Mouse (Mus musculus) forebrain, embryonic 11.5 days (tissue): Measurements from ENCODE around the gene Ltb. TPM values are rescaled to one million over a fixed set of nuclear protein-coding genes. Genes with fewer than 3 reads are reported as not detected.

Experiments
- ATAC-seq: fragments of 200-750 bp; cut with Nextera tagmentation; replicated peaks from 2 replicates; pipeline ENCODE4 v1.8.0; 2017; ENCODE audit warnings: moderate TSS enrichment; ENCODE audit not compliant: low FRiP score
- DNase-seq: peaks from one replicate; pipeline ENCODE4 v3.0.0-alpha.2; 2017; ENCODE audit warnings: low spot score
- H3K27ac ChIP-seq: fragments of 300-500 bp; sonication (generic); 2 replicates; pipeline ENCODE4 v1.5.1; 2014; ENCODE audit warnings: low read depth, low read length
- H3K27me3 ChIP-seq: fragments of 300-500 bp; sonication (generic); 2 replicates; pipeline ENCODE4 v1.6.1; 2014; ENCODE audit warnings: mild to moderate bottlenecking, low read length, mixed read lengths; ENCODE audit not compliant: control insufficient read depth, insufficient read depth
- H3K36me3 ChIP-seq: fragments of 300-500 bp; sonication (generic); 2 replicates; pipeline ENCODE4 v1.6.1; 2014; ENCODE audit warnings: mild to moderate bottlenecking, low read length, moderate library complexity, mixed read lengths; ENCODE audit not compliant: control insufficient read depth, insufficient read depth
- H3K4me1 ChIP-seq: fragments of 300-500 bp; sonication (generic); replicated peaks from 2 replicates; pipeline ENCODE4 v1.6.1; 2014; ENCODE audit warnings: low read length, mixed read lengths; ENCODE audit not compliant: control insufficient read depth, insufficient read depth
- H3K4me2 ChIP-seq: fragments of 300-500 bp; sonication (generic); 2 replicates; pipeline ENCODE4 v1.6.1; 2014; ENCODE audit warnings: low read depth, mild to moderate bottlenecking, low read length, moderate library complexity, mixed read lengths; ENCODE audit not compliant: severe bottlenecking
- H3K4me3 ChIP-seq: fragments of 300-500 bp; sonication (generic); 2 replicates; pipeline ENCODE4 v1.5.1; 2014; ENCODE audit warnings: low read depth, low read length
- H3K9ac ChIP-seq: fragments of 300-500 bp; sonication (generic); 2 replicates; pipeline ENCODE4 v1.6.1; 2014; ENCODE audit warnings: low read length
- H3K9me3 ChIP-seq: fragments of 300-500 bp; sonication (generic); 2 replicates; pipeline ENCODE4 v1.6.1; 2016; ENCODE audit warnings: low read length, mixed read lengths; ENCODE audit not compliant: control insufficient read depth
- WGBS: fragments of 180-500 bp; shearing (Covaris S2); extraction: QIAGEN DNeasy Blood & Tissue Kit; methylation state at CpG from one replicate; pipeline ENCODE4 v1.1.7; 2014; 5-methylcytosine and 5-hydroxymethylcytosine counted together
- polyA plus RNA-seq: library from polyadenylated mRNA; unstranded; fragments of >200 nt; fragmentation: Nextera tagmentation; extraction: Ambion mirVana; gene quantifications from 2 replicates; pipeline ENCODE4 v1.2.1, GENCODE M21; 2014

Gene Ltb
- polyA plus RNA-seq, 1 experiment from 2014 or later, result 0.17 TPM

GRCm38 (mm10) chr17:35168541-35169207 lies 25.6 kb upstream of the Ltb start:
- Histone ChIP-seq H3K27me3 (no peaks in the 10 kb centered on the region), H3K9ac (no peak overlapping the region), H3K36me3 (no peaks in the 10 kb centered on the region), H3K9me3 (no peaks in the 10 kb centered on the region), H3K27ac (no peak overlapping the region), H3K4me3 (no peak overlapping the region), H3K4me2 (no peak overlapping the region), H3K4me1 (peaks cover 3% of the 10 kb centered on the region; the same call in 1 of the 2 replicates)
- ATAC-seq (no peak), DNase-seq (no peak)
- 20% methylated on average over 4 of the region's 4 CpGs for WGBS

- no peak overlapping the region for H3K4me3 ChIP-seq
- WGBS, result 77% methylated on average over 11 of the region's 11 CpGs
- no peaks in the 10 kb centered on the region for H3K36me3 ChIP-seq
- no peaks in the 10 kb centered on the region for H3K4me1 ChIP-seq
- ATAC-seq (no peak), DNase-seq (no peak)
- no peak overlapping the region for H3K4me2 ChIP-seq
- H3K9me3 ChIP-seq, result no peaks in the 10 kb centered on the region
- no peak overlapping the region for H3K27ac ChIP-seq
- H3K27me3 ChIP-seq, result no peaks in the 10 kb centered on the region
- no peak overlapping the region for H3K9ac ChIP-seq
Observed at GRCm38 (mm10) chr17:35172445-35173234, 21.6 kb upstream of the Ltb start.

GRCm38 (mm10) chr17:35173329-35173728 lies 20.9 kb upstream of the Ltb start:
- Histone ChIP-seq H3K4me2 (no peak overlapping the region), H3K27ac (no peak overlapping the region), H3K9ac (no peak overlapping the region), H3K36me3 (no peaks in the 10 kb centered on the region), H3K27me3 (no peaks in the 10 kb centered on the region), H3K4me1 (no peaks in the 10 kb centered on the region), H3K4me3 (no peak overlapping the region), H3K9me3 (no peaks in the 10 kb centered on the region)
- no peak for ATAC-seq
- no peak for DNase-seq
- WGBS, result 81% methylated on average over 3 of the region's 3 CpGs

- no peak for DNase-seq
- H3K4me3 ChIP-seq, result no peak overlapping the region
- 81% methylated on average over 8 of the region's 8 CpGs for WGBS
- H3K36me3 ChIP-seq, result no peaks in the 10 kb centered on the region
- no peak overlapping the region for H3K27ac ChIP-seq
- no peak overlapping the region for H3K9ac ChIP-seq
- no peak overlapping the region for H3K4me2 ChIP-seq
- ATAC-seq, result no peak
- no peaks in the 10 kb centered on the region for H3K27me3 ChIP-seq
- H3K4me1 ChIP-seq, result no peaks in the 10 kb centered on the region
- no peaks in the 10 kb centered on the region for H3K9me3 ChIP-seq
Observed at GRCm38 (mm10) chr17:35174201-35174977, 19.9 kb upstream of the Ltb start.

GRCm38 (mm10) chr17:35175382-35175781 lies 18.9 kb upstream of the Ltb start:
- Histone ChIP-seq H3K36me3 (no peaks in the 10 kb centered on the region), H3K27me3 (no peaks in the 10 kb centered on the region), H3K9ac (no peak overlapping the region), H3K4me1 (no peaks in the 10 kb centered on the region), H3K4me2 (no peak overlapping the region), H3K27ac (no peak overlapping the region), H3K4me3 (no peak overlapping the region), H3K9me3 (no peaks in the 10 kb centered on the region)
- ATAC-seq (no peak), DNase-seq (no peak)
- WGBS, result 78% methylated on average over 6 of the region's 6 CpGs

- Histone ChIP-seq H3K36me3 (no peaks in the 10 kb centered on the region), H3K9ac (no peak within 1 kb of the TSS), H3K9me3 (no peaks in the 10 kb centered on the region), H3K27ac (no peak within 1 kb of the TSS), H3K4me2 (no peak within 1 kb of the TSS), H3K4me1 (no peaks in the 10 kb centered on the region), H3K27me3 (no peaks in the 10 kb centered on the region), H3K4me3 (no peak within 1 kb of the TSS)
- ATAC-seq, result no peak
- no peak for DNase-seq
- 40% methylated on average over 2 of the region's 2 CpGs for WGBS
Observed at GRCm38 (mm10) chr17:35175968-35176367, 18.3 kb upstream of the Ltb start, which contains the start of gene Aif1. Gene Aif1 (minus strand): TSS chr17:35176068.

GRCm38 (mm10) chr17:35178528-35178927 lies 15.7 kb upstream of the Ltb start:
- no peak overlapping the region for H3K4me3 ChIP-seq
- no peak overlapping the region for H3K4me2 ChIP-seq
- ATAC-seq (no peak), DNase-seq (peak; percentile 86)
- no peak overlapping the region for H3K27ac ChIP-seq
- no peaks in the 10 kb centered on the region for H3K9me3 ChIP-seq
- no peaks in the 10 kb centered on the region for H3K4me1 ChIP-seq
- no peaks in the 10 kb centered on the region for H3K36me3 ChIP-seq
- H3K9ac ChIP-seq, result no peak overlapping the region
- no peaks in the 10 kb centered on the region for H3K27me3 ChIP-seq
- WGBS, result 15% methylated on average over 5 of the region's 5 CpGs

GRCm38 (mm10) chr17:35180093-35180492 lies 14.1 kb upstream of the Ltb start:
- no peaks in the 10 kb centered on the region for H3K27me3 ChIP-seq
- H3K9ac ChIP-seq, result no peak overlapping the region
- DNase-seq, result no peak
- no peak overlapping the region for H3K4me2 ChIP-seq
- 85% methylated on average over 5 of the region's 5 CpGs for WGBS
- H3K4me1 ChIP-seq, result no peaks in the 10 kb centered on the region
- no peak overlapping the region for H3K27ac ChIP-seq
- H3K36me3 ChIP-seq, result no peaks in the 10 kb centered on the region
- no peak overlapping the region for H3K4me3 ChIP-seq
- H3K9me3 ChIP-seq, result no peaks in the 10 kb centered on the region
- no peak for ATAC-seq
